Mouse (Mus musculus) intestine, postnatal 0 days (tissue): Measurements from ENCODE around the gene Olfr1281. TPM values are rescaled to one million over a fixed set of nuclear protein-coding genes. Genes with fewer than 3 reads are reported as not detected.
"Not testable (repeated sequence)": the region's sequence is repeated elsewhere in the genome, so short reads cannot be mapped to it uniquely, and the experiment has no call there.

Source experiments
- ATAC-seq: fragments of 200-750 bp; cut with Nextera tagmentation; 2 replicates; pipeline ENCODE4 v1.8.0; 2017; ENCODE audit warnings: mild to moderate bottlenecking, moderate TSS enrichment, moderate library complexity
- H3K27ac ChIP-seq: fragments of 300-500 bp; sonication (generic); 2 replicates; pipeline ENCODE4 v1.5.1; 2014; ENCODE audit warnings: mild to moderate bottlenecking, low read depth, low read length, moderate library complexity
- H3K27me3 ChIP-seq: fragments of 300-500 bp; sonication (generic); replicated peaks from 2 replicates; pipeline ENCODE4 v1.6.1; 2014; ENCODE audit warnings: low read length, mixed read lengths; ENCODE audit not compliant: control insufficient read depth, insufficient read depth
- H3K36me3 ChIP-seq: fragments of 300-500 bp; sonication (generic); 2 replicates; pipeline ENCODE4 v1.6.1; 2014; ENCODE audit warnings: mild to moderate bottlenecking, moderate library complexity; ENCODE audit not compliant: control insufficient read depth, insufficient read depth
- H3K4me1 ChIP-seq: fragments of 300-500 bp; sonication (generic); replicated peaks from 2 replicates; pipeline ENCODE4 v1.6.1; 2014; ENCODE audit warnings: antibody characterized with exemption, low read length, mixed read lengths; ENCODE audit not compliant: control insufficient read depth, insufficient read depth
- H3K4me2 ChIP-seq: fragments of 300-500 bp; sonication (generic); replicated peaks from 2 replicates; pipeline ENCODE4 v1.6.1; 2014; ENCODE audit warnings: low read depth, mild to moderate bottlenecking, moderate library complexity
- H3K4me3 ChIP-seq: fragments of 300-500 bp; sonication (generic); 2 replicates; pipeline ENCODE4 v1.5.1; 2014; ENCODE audit warnings: low read depth, low read length
- H3K9ac ChIP-seq: fragments of 300-500 bp; sonication (generic); 2 replicates; pipeline ENCODE4 v1.6.1; 2014; ENCODE audit warnings: mild to moderate bottlenecking, low read depth, low read length
- H3K9me3 ChIP-seq: fragments of 300-500 bp; sonication (generic); 2 replicates; pipeline ENCODE4 v1.6.1; 2016; ENCODE audit warnings: mixed run types; ENCODE audit not compliant: control insufficient read depth
- CTCF ChIP-seq: sonication (generic); IDR thresholded peaks from 2 replicates; pipeline ENCODE4 v1.5.1; 2016; ENCODE audit warnings: low read depth, mild to moderate bottlenecking, control low read depth, antibody characterized with exemption, moderate library complexity
- WGBS: fragments of 180-500 bp; shearing (Covaris S2); extraction: QIAGEN DNeasy Blood & Tissue Kit; methylation state at CpG from one replicate; pipeline ENCODE4 v1.1.7; 2014; 5-methylcytosine and 5-hydroxymethylcytosine counted together
- polyA plus RNA-seq: library from polyadenylated mRNA; unstranded; fragments of >200 nt; fragmentation: Nextera tagmentation; extraction: Ambion mirVana; gene quantifications from 2 replicates; pipeline ENCODE4 v1.2.1, GENCODE M21; 2015

Olfr1281 gene
- polyA plus RNA-seq, result not detected in 2 replicates

DNA sequence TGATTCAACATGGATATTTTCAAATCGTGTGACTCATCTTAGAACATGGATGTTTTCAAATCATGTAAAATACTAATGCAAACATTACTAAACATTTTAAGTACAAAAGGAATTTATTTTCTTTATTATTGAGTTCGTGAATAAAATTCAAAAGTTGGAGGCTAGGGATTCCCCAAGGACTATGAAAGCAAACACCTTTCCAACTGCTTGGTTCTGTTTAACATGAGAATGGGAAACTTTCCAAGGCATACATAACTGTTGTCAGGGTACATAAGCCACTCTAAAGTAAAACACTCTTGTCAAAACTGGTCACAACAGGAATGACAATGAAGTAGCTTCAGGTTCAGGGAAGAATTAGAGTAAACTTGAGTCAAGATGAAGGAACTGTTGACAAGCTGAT is at the start of gene Olfr1281:
Gene Olfr1281, plus strand, starts transcription at position 301 of the 400 bp plus-strand sequence.
- 71% methylated on average over 2 of the region's 2 CpGs for WGBS
- Histone ChIP-seq H3K4me3 (no peak within 1 kb of the TSS), H3K27ac (no peak within 1 kb of the TSS), H3K9ac (no peak within 1 kb of the TSS), H3K4me2 (no peak within 1 kb of the TSS), H3K9me3 (no peaks in the 10 kb centered on the region), H3K36me3 (no peaks in the 10 kb centered on the region), H3K27me3 (no peaks in the 10 kb centered on the region), H3K4me1 (no peaks in the 10 kb centered on the region)
- TF ChIP-seq CTCF, result no peak
- no peak for ATAC-seq

DNA sequence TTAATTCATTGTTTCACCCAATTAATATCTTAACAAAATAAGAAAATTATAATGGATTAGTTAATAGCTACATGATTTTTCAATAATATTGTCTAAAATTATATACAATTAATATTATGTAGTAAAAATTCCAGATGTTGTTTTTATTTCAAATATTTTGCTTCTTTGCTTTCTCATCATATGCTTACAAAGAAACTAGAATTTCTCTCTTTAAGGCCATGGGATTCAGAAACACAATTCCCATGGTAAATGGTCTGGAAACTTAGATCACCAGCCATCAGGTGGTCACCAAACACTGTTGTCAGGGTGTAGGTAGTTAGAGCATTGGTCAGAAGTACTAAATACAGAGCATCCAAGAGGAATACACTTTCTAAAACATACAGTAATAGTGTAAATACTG is 36.5 kb upstream of the Olfr1281 start, which contains the start of gene Olfr1278:
Gene Olfr1278, plus strand, starts transcription at position 301 of the 400 bp plus-strand sequence.
- TF ChIP-seq CTCF, result no peak
- no peak within 1 kb of the TSS for H3K27ac ChIP-seq
- no peaks in the 10 kb centered on the region for H3K27me3 ChIP-seq
- no peak within 1 kb of the TSS for H3K9ac ChIP-seq
- H3K4me1 ChIP-seq, result no peaks in the 10 kb centered on the region
- no peak within 1 kb of the TSS for H3K4me2 ChIP-seq
- H3K9me3 ChIP-seq, result no peaks in the 10 kb centered on the region
- ATAC-seq, result no peak
- no peak within 1 kb of the TSS for H3K4me3 ChIP-seq
- H3K36me3 ChIP-seq, result no peaks in the 10 kb centered on the region

DNA sequence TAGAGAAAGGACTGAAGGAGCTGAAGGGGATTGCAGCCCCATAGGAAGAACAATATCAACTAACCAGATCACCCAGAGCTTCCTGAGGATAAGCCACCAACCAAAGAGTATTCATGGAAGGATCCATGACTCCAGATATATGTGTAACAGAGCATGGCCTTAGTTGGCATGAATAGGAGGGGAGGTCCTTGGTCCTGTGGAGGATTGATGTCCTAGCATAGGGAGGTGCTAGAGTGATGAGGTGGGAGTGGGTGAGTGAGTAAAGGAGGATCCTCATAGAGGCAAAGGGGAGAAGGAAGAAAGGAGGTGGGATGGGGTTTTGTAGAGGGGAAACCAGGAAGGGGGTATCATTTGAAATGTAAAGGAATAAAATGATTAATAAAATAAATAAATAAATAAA is 27.8 kb upstream of the Olfr1281 start:
- H3K27ac ChIP-seq, result no peak overlapping the region
- H3K36me3 ChIP-seq, result no peaks in the 10 kb centered on the region
- no peak overlapping the region for H3K4me3 ChIP-seq
- no peak for TF ChIP-seq CTCF
- no peaks in the 10 kb centered on the region for H3K9me3 ChIP-seq
- no peaks in the 10 kb centered on the region for H3K27me3 ChIP-seq
- ATAC-seq, result no peak
- H3K9ac ChIP-seq, result no peak overlapping the region
- H3K4me1 ChIP-seq, result no peaks in the 10 kb centered on the region
- H3K4me2 ChIP-seq, result no peak overlapping the region

DNA sequence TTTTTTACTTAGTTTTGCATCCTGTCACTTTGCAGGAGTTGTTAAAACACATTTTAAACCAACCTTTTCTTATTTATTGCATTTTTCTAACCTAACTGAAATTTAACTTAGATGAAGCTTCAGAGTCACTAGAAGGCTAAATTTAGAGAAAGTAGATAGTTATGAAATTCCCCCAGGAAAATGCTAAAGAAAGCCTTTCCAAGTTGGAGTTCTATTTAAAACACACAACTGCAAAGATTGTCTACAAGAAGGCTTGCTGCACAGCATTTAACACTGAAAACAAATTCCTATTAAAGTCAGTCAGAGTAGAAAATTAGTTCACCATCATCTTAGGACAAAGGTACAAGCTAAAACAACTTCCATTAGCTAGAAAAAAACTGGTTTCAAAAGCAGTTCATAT is 25.9 kb upstream of the Olfr1281 start, which contains the start of gene Olfr1279:
Gene Olfr1279, plus strand, starts transcription at position 262 of the 400 bp plus-strand sequence.
- Histone ChIP-seq H3K9me3 (no peaks in the 10 kb centered on the region), H3K36me3 (no peaks in the 10 kb centered on the region), H3K4me2 (no peak within 1 kb of the TSS), H3K4me3 (no peak within 1 kb of the TSS), H3K9ac (no peak within 1 kb of the TSS), H3K4me1 (no peaks in the 10 kb centered on the region), H3K27ac (no peak within 1 kb of the TSS), H3K27me3 (no peaks in the 10 kb centered on the region)
- TF ChIP-seq CTCF, result no peak
- no peak for ATAC-seq

DNA sequence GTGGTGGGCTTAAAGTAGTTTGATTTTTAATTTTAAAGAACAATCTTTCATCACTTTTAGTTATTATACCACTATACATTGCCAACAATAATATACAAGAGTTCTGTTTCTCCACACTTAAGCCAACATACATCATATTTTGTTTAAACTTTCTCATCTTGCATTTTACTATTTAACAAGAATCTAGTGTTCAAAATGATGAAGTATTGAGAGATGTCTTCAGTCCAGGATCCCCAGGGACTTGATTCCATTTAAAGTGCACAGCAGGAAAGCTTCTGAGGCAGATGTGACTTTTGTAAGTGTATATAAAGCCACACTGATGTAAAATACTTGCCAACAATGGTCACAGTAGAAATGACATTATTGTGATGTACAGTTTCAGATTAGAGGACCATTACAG is 12.6 kb upstream of the Olfr1281 start, which contains the start of gene Olfr1280:
Gene Olfr1280, plus strand, starts transcription at position 301 of the 400 bp plus-strand sequence.
- TF ChIP-seq CTCF, result no peak
- no peaks in the 10 kb centered on the region for H3K9me3 ChIP-seq
- H3K27me3 ChIP-seq, result no peaks in the 10 kb centered on the region
- no peak within 1 kb of the TSS for H3K4me2 ChIP-seq
- H3K9ac ChIP-seq, result no peak within 1 kb of the TSS
- no peaks in the 10 kb centered on the region for H3K4me1 ChIP-seq
- no peak within 1 kb of the TSS for H3K27ac ChIP-seq
- no peak within 1 kb of the TSS for H3K4me3 ChIP-seq
- H3K36me3 ChIP-seq, result no peaks in the 10 kb centered on the region
- no peak for ATAC-seq

DNA sequence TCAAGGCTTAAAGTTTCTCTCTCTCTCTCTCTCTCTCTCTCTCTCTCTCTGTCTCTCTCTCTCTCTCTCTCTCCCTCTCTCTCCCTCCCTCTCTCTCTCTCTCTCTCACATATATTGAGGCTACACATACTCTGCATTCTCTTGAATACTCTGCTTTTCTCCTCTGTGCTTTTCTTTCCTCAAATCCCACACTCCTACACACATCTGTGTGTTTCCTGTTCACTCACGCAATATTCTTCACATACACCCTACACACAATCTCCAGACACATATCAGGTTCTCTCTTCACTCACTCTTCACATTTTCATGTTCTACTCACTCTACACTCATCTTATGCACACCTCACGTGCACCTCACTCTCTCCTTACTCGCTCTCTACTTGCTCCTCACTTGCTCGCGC is 7.4 kb downstream of the Olfr1281 start:
- not testable (repeated sequence) for H3K9me3 ChIP-seq, H3K27ac ChIP-seq, H3K4me1 ChIP-seq, ATAC-seq, H3K27me3 ChIP-seq, H3K9ac ChIP-seq, H3K36me3 ChIP-seq, H3K4me2 ChIP-seq, H3K4me3 ChIP-seq
- WGBS, result 87% methylated on average over 5 of the region's 5 CpGs

DNA sequence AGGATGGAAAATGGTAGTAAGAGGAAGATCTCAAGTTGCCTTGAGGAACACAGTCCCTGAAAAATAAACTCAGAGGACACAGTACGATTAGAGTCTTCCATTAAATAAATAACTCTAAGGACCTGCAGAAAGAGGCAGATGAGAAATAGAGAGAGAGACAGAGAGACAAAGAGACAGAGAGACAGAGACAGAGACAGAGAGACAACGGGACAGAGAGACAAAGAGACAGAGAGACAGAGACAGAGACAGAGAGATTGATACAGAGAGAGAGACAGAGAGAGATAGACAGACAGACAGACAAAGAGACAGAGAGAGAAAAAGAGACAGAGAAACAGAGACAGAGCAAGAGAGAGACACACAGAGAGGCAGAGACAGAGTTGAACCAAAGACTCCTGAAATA is 9.7 kb downstream of the Olfr1281 start, which contains the start of gene Olfr1282:
Gene Olfr1282, minus strand, starts transcription at position 101 of the 400 bp plus-strand sequence.
- Histone ChIP-seq H3K27ac (no peak within 1 kb of the TSS), H3K4me2 (no peak within 1 kb of the TSS), H3K4me1 (no peaks in the 10 kb centered on the region), H3K4me3 (no peak within 1 kb of the TSS), H3K9ac (no peak within 1 kb of the TSS), H3K27me3 (no peaks in the 10 kb centered on the region), H3K9me3 (no peaks in the 10 kb centered on the region), H3K36me3 (no peaks in the 10 kb centered on the region)
- 73% methylated on average over 2 of the region's 2 CpGs for WGBS
- TF ChIP-seq CTCF, result no peak
- ATAC-seq, result no peak
